ENCODE assay signal across 19 mouse cellular contexts in the genomic region with DNA sequence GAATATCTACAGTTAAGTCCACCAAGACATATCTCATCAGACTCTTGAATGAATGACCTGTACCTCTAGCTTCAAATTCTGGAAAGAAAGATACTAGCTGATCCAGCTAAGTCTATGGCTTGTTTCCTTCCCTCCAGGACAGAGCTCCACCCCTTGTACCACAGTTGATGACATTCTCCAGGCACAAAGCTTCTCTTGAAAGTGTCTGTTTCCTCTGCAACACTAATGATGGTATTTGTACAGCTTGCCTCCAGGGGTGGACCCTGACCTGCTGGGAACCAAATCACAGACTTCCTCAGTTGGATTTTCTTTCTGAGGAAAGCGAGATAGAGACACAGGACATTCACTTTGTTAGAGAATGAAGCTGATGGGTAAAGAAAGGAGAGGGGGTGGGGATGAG.
"Had no signal": no experiment of that assay in that cellular context is flagged by ENCODE, and none has a peak within 500 bp of the region (broad histone marks: within the 10 kb centered on the region; RNA-seq: fewer than 3 reads in every experiment).

No protein-coding gene starts in this region.

- H3K9ac ChIP-seq: lung, embryonic 15.5 days; midbrain, embryonic 12.5 days; neural tube, embryonic 13.5 days; neural tube, embryonic 15.5 days had no signal

- H3K27ac ChIP-seq: midbrain, embryonic 10.5 days; midbrain, embryonic 12.5 days; neural tube, embryonic 13.5 days; neural tube, embryonic 15.5 days had no signal

- H3K4me3 ChIP-seq: lung, embryonic 15.5 days; midbrain, embryonic 10.5 days; midbrain, embryonic 12.5 days; myocyte; neural tube, embryonic 13.5 days; neural tube, embryonic 15.5 days had no signal

- ATAC-seq: midbrain, embryonic 16.5 days had no signal

- H3K27me3 ChIP-seq: lung, embryonic 15.5 days; midbrain, embryonic 12.5 days; neural tube, embryonic 13.5 days; neural tube, embryonic 15.5 days had no signal

- H3K4me2 ChIP-seq: lung, embryonic 15.5 days; midbrain, embryonic 12.5 days; neural tube, embryonic 13.5 days; neural tube, embryonic 15.5 days had no signal

- H3K4me1 ChIP-seq: midbrain, embryonic 10.5 days; midbrain, embryonic 12.5 days; neural tube, embryonic 13.5 days; neural tube, embryonic 15.5 days had no signal

- DNase-seq: lung, adult 2 months; lung, postnatal 10 days; lung, postnatal 4 days; midbrain, embryonic 14.5 days; retina, postnatal 1 day; right cerebral cortex, adult 18-20 months; right cerebral cortex, postnatal 25 days; right cerebral cortex, postnatal 4 days; spleen, adult 18-20 months; thymus, adult 18-20 months; thymus, postnatal 14 days; thymus, postnatal 36 days had no signal

- H3K9me3 ChIP-seq: lung, embryonic 15.5 days; midbrain, embryonic 10.5 days; midbrain, embryonic 12.5 days; neural tube, embryonic 13.5 days; neural tube, embryonic 15.5 days had no signal

- H3K36me3 ChIP-seq: lung, embryonic 15.5 days; midbrain, embryonic 10.5 days; midbrain, embryonic 12.5 days; neural tube, embryonic 13.5 days; neural tube, embryonic 15.5 days had no signal
